Mouse (Mus musculus) frontal cortex, adult 2 months (tissue): ENCODE results near the gene Casd1. TPM values are rescaled to one million over a fixed set of nuclear protein-coding genes. Genes with fewer than 3 reads are reported as not detected.

Experiments
- DNase-seq, 2 experiments: peaks; one replicate each; pipeline ENCODE4 v3.0.0; 2022; ENCODE audit warnings: low spot score in 1 of 2; ENCODE audit errors: extremely low spot score in 1 of 2
- polyA plus RNA-seq: library from polyadenylated mRNA; depleted of rRNA; stranded (reverse); fragments of >200 nt; gene quantifications from 2 replicates; pipeline ENCODE4 v1.2.3, GENCODE M21; 2012; rRNA removed

Gene Casd1
- polyA plus RNA-seq, result 41.5 and 46.0 TPM in 2 replicates

DNA sequence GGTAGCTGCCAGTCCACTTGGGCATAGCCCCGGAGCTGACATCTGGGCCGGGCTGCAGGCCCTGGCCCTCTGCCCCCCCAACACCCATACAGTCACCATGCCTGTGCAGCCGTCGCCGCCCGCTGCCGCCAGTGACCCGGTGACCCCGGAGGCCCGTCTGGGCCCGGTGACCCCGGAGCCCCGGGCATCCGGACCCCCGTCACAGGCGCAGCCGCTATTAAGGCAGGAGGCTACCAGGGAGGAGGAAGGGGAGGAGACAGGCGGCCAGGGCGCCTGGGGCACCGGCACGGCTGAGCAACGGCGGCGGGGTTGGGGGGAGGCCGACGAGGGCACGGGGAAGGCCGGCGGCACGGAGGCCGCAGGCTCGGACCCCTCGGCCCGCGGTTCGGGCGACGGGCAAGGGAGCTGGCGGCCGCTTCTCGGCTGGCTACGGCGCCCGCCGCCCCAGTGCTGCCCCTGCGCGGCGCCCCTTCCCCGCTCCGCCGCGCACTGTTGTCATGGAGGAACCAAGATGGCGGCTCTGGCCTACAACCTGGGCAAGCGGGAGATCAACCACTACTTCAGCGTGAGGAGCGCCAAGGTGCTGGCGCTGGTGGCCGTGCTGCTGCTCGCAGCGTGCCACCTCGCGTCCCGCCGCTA is at the start of gene Casd1:
TSS of gene Casd1 (plus strand) at position 182 of the 639 bp plus-strand sequence.
- DNase-seq, result peak in 1 of 2 experiments; percentile 55

DNA sequence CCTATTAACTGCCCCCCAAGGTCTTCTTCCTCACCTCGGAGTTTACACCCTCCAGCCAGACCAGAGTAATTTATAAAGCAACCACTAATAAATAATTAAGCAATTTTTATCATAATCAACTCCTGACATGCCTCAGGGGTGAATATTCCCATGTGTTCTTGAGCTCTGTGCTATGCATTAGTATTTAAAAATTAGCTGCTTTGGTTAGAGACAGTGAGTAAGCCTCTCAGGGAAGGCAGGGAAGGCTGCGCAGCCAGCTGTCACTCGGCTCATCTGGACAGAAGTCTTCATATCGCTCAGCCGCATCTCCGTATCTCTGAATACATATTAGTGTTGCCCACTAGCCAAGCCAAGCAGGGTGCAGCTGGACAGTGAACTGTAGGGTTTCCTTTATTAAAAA is 45.3 kb upstream of the Casd1 start:
- DNase-seq, result no peak

DNA sequence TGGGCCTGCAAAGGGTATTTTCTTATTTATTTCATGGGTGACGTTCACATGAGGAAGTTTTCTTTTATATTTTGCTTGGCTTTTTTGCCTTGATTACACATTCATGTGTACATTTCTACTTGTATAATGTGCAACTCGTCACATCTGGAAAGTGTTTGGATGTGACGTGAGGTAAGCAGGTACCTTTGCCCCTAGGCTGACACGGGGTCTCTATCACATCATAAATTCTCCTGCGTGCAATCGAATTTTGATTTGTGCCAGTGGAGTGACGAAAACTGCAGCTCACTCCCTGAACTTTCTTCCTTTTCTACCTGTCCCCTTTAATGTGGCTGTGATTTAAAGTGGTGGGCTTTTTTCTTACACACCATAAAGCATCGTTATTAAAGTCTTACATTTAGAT is 43.6 kb upstream of the Casd1 start:
- no peak for DNase-seq

DNA sequence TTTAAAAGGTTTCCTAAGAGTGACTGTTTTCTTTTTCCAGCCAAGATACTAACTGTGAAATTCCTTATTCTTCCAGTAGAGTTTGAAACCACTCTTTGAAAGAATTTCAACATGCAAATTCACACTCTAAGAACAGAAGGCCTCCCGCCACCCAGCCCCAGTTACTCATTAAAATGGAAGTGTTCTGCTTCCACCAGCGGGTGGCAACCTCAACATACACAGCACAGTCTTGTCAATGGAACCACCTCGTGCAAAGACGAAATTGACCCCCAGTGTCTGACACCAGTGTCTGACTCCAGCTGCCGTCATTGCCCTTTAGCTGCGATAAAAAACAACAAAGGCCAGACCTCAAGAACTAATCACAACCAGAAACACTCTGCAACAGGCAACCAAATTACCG is 43.0 kb upstream of the Casd1 start:
- DNase-seq, result peak; percentile 30 to 71

DNA sequence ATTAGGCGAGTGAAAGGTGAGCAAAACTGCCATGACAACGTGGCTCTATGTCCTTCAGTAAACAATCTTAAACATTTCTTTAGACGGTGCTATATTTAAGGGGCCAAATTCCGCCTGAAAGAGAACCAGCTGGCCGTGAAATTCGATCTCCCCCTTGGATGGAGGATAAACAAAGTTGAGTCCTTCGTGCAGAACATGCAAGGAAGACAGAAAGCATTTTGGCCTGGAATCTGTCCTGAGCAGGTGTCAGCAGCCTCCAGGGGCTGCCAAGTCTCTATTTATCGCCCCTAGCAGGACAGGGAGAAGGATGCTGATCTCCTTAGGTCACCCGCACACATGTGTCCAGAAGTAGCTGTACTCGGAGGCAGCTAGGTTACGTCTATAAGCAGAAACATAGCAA is 39.5 kb upstream of the Casd1 start:
- DNase-seq, result no peak

DNA sequence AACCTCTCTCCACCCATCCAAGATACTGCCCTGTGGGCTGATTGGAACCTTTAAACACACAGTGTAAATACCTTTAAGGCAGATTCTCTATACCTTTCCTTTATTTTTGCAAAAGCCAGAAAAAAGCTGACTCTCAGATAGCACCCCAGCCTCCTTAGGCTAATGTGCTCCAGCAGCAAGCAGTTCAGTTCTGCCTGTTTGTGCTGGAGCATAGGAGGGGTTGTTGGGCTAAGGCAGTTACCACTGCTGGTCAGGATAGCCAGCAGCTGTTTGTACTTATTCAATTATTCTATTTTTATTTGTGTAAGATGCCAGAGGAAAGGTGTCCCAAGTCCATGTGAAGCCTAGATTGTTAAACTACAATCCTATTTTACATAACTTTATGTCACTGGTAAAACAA is 39.0 kb upstream of the Casd1 start:
- no peak for DNase-seq

DNA sequence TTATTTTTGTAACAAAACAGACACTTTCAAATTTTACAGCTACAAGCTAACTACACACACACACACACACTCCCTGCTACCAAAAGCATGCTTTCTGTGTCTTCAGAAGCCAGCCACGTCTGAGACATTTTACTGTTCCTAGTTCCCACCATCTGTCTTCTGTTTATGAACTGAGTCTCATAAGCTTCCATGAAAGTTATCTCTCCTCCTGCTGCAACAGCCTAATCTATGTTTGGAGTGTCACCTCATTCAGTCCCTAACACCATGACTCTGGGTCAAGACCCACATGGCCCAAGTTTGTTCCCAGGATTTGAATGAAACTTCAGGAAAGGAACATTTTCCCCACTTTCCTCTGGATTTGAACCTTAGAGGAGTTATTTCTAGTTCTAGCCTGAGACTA is 38.2 kb upstream of the Casd1 start:
- DNase-seq, result no peak

DNA sequence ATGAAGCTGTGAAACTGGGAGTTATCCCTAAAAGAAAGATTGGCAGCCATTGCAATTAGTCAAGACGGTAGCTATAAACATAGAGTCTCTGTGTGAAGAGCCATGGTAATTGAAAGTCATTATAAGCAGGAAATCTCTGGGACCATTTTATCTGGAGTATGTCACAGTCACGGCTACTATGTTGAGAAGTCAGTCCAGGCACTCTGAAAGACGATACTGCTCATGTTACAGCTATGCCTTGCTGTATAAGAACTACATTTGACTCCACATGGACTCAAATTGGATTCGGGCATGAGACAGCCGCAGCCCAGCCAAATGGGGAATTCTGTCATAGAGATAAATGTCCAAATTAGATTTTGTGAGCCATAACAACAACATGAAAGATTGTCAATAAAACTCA is 37.2 kb upstream of the Casd1 start:
- DNase-seq, result no peak

DNA sequence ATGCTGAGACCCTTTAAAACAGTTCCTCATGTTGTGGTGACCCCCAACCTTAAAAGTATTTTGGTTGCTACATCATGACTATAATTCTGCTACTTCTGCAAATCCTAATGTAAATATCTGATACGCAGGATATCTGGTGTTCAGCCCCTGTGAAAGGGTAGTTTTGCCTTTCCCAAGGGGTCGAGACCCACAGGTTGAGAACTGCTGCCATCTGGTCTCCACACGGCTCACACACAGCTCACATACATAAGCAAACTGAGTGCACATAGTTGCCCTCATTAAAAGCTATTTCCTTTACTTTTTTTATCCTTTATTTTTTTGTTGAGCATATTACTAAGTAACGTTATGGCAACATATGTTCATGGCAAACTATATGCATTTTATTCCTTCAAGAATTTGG is 30.2 kb upstream of the Casd1 start:
- no peak for DNase-seq

DNA sequence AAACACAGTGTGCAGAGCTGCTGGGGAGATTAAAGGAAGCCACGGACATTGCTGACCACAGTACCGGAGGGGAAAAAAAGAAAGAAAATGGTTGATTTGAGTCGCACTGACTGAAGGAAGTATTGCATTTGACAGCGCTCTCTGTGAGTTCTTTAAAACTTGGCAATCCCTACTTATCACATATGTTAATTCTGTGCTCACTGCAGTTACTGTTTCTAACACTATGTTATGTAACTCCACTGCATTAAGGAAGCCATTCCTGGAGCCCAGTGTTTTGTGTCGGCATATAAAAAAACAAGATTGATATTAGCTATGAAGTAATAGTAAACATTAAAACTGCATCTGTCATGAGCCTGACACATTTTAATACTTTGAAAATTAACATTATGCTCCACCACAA is 22.9 kb upstream of the Casd1 start:
- peak in 1 of 2 experiments; percentile 25 for DNase-seq

DNA sequence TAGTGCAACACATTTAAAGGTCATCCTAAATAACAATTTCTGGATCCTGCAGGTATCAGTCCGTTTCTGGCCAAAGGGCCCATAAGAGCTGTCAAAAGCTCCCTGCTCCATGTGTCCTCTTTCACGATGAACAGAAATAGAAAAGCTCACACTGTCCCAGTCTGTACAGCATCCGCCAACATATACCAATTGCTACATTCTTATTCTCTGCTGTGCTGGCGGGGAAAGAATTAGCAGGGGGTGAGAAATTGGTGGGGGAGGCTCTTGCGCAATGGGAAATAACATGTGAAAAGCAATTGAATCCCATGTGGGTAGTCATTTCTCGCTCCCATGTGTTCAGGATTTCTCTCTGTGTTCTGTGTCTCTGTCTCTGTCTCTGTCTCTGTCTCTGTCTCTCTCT is 22.3 kb upstream of the Casd1 start:
- DNase-seq, result no peak

DNA sequence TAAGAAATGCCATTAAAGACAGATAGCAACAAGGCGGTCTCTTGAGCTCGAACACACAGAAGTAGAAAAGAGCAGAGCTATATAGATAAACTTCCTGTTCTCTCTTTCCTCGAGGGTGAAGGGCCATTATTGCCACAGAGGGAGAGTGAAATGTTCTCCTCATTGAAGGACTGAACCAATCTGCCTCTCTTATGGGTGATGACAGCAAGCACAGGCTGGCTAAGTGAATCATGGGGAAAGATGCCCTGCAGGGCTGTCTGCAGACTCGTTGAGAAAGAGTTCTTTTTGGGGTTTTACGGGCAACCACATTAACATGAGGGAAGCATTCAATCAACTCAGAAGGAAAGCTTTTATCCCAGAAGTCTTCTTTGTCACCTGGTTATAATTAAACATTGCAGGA is 21.0 kb upstream of the Casd1 start:
- DNase-seq, result no peak

DNA sequence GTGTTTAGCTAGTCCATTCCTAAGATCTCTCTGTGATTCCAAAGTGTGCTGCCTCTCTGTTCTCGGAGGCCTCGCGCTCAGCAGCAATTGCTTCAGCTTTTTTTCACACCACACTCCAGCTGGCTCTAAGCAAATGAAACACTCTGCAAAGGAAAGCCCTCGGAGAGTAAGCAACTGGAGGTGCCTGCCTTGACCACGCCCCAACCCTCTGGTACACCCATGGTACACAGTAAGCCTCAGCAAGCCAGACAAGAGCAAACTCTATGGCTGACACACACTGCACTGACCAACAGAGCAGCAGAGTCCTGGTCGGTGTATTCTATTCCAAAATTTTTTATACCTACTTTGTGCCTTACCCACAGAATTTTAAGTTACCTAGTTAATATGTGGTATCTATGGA is 17.2 kb upstream of the Casd1 start:
- DNase-seq, result no peak

DNA sequence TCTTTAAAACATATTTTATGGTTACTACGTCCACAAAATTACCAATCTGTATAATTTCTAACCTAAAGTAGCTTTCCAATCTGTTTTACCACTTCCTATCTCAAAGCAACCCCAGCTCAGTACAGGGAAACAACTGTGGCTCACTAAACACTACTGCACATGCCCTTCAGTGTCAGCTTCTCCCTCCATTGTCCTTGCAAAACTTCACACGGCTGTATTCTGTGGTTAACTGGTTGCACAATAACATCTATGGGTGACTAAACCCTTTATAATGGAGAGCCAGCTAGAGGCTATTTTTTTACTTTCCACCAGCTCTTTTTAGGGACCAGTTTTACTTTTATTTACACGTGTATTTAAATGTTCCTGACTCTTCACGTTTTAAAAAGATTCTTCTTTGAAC is 12.7 kb upstream of the Casd1 start:
- no peak for DNase-seq

DNA sequence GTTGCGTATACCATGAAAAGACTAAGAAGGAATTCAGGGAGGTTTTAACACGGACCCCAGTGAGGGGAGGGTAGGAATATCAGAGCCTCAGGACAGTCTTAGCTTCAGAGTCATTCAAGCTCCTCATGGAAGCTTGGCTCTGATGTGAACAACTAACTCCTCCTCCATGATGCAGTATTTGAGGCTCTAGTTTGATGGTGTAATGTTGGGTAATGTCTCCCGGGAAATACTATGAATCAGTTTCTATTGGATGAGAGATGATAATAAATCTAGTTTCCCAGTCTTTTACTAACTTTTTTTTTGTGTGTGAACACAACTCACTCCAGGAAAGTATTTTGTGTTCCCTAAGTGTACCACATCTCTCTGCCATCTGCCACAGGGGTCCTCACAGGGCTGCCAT is 11.9 kb upstream of the Casd1 start:
- DNase-seq, result no peak

DNA sequence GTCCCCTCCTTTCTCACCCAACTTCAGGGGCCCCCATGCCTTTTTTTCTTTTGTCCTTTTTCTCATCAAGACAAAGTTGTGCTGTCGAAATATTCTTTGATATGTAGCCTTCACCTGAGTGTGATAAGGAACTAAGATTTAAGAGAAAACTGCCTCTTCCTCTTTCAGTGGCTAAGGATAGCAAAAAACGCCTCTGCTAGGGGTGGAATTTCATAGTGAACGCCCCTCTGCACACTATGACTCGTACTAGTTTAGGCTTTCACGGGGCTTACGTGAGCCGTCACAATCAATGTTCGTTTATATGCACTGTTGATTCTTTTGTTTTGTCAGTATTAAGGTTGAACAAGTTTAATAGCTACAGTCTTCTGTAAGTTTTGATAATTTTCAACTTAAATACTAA is 10.6 kb upstream of the Casd1 start:
- DNase-seq, result no peak

DNA sequence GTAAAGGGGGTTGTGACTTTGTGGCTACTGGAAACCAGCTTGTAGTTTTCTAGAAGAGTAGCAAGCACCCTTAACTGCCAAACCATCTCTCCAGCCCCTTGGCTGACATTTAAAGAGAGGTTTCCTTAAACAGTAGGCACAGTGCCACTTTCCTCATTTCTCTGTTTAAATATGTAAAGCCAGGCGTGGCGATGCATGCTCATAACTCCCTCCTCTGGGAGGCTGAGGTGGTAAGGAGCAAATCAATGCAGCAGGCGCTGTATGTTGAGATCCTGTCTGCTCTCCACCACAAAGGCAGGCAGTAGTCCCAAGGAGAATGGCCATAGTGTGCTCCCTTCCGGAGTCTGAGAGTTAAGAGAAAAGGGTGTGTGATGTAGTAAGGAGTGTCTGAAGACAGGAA is 2.9 kb upstream of the Casd1 start:
- DNase-seq, result no peak

DNA sequence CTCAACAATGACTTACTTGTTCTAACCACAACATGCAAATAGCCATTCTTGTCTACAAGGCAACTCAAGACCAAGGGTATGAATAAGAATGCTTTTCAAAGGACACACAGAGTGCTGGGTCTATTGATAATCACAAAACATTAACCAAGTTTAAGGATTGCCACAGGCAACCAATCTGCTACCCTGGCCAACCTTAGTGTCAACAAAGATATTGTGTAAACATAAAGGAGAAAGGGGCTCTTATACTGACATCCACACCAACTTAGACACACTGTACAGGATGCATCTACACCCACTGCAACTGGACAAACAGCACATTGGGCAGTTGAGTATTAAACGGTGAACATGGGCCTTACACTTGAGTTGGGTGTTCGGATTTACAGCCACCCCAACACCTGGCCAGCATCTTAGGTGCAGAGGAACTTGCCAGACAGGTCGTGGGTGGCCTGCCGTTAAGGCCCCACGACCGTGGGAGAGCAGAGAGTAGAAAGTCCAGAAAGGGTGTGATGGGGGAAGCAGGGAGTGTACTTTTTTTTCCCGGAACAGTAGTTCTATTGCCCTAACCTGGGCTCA is 468 bp upstream of the Casd1 start:
- DNase-seq, result no peak

DNA sequence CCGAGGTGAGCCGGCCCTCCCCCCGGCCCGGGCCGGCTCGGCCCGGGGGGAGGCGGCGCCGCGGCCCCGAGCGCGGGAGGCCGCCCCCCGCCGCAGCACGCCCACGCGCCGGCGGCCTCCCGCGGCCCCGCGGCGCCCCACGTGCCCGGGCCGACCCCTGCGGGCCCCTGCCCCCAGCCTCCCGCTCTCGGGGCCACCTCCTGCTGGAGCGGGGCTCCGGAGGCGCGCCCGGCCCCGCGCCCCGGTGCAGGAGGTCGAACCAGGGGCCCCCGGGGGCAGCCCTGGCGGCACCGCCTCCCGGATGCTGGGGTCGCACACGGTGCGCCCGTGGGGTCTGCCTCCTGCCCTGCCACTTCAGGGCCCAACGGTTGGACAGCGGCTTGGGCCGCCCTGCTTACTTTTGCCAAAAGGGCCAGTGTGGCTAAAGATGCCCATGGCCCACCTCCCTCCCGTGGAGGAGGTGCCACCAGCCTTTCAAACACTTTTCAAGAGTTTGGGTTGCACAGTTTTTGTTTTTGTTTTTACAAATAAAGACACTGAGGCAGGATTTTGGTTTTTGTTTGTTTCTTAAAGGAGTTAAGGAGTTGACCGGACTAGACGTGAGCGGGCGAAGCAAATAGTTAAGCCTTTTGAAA is 775 bp downstream of the Casd1 start:
- DNase-seq, result peak in 1 of 2 experiments; percentile 20

DNA sequence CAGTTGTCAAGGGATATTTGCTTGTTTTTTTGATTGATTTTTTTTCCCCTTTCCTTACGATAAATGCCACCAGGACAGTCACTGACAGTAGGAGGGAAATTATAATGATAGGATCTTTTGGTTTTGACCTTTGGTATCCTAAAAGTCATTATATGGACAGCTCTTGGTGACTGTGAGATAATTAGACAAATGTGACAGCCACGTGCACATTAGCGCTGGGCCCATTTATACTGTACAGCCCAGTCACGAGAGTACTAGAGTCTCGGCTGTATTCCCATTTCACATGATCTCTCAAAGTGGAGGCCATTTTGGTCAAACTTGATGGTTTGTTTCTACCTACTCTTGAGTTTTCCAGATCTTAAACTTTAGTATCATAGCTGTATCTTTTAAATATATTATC is 1.4 kb downstream of the Casd1 start:
- DNase-seq, result no peak

DNA sequence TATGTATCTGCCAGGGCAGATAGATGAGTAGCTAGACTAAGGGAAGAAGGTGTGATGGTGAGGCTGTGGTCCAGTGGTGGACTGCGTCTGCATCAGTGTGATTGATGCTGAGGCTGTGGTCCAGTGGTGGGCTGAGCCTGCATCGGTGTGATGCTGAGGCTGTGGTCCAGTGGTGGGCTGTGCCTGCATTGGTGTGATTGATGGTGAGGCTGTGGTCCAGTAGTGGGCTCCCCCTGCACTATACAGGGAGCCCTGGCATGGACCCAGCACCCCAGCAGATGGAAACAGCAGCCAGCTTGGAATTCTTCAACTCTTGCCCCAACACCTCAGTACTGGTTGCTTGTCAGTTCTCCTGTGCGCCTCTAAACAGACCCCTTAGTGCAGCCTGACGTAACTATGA is 5.8 kb downstream of the Casd1 start:
- DNase-seq, result no peak

DNA sequence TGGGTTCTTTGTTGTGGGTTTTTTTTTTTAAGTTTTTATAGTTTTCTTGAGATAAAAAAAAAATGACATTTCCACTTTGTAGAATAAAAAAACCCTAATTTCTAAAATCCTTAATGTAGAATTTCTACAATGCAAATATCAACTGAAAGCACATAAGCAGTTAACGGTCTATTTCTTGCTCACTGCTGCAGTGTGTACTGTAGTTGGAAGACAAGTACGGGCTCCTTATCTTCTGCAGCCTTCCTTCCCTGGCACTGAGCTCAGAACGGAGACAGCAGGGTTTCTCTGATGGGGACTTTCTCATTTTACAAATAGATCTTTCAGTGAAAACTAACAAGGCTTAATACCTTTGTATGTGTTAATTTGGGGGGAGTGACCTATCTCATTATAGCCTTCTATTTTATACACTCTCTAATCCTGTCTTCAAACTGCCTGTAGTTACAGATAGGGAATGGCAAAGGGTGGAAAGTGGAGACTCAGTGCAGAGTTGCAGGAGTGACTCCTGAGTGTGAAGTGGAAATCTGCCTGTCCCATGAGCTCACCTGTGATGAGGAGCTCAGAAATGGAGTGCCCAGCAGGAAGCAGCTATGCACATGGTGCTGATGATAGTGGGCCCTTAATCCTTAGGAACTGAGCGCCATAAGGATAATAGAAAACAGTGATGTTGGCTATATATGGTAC is 9.7 kb downstream of the Casd1 start:
- DNase-seq, result no peak
